Mouse (Mus musculus): ENCODE results near the gene Dscaml1.
A peak's percentile ranks its signal among the peaks of the same experiment; 100 is the strongest.
"Not testable (repeated sequence)": the region's sequence is repeated elsewhere in the genome, so short reads cannot be mapped to it uniquely, and the experiment has no call there.

Dscaml1 gene

DNA sequence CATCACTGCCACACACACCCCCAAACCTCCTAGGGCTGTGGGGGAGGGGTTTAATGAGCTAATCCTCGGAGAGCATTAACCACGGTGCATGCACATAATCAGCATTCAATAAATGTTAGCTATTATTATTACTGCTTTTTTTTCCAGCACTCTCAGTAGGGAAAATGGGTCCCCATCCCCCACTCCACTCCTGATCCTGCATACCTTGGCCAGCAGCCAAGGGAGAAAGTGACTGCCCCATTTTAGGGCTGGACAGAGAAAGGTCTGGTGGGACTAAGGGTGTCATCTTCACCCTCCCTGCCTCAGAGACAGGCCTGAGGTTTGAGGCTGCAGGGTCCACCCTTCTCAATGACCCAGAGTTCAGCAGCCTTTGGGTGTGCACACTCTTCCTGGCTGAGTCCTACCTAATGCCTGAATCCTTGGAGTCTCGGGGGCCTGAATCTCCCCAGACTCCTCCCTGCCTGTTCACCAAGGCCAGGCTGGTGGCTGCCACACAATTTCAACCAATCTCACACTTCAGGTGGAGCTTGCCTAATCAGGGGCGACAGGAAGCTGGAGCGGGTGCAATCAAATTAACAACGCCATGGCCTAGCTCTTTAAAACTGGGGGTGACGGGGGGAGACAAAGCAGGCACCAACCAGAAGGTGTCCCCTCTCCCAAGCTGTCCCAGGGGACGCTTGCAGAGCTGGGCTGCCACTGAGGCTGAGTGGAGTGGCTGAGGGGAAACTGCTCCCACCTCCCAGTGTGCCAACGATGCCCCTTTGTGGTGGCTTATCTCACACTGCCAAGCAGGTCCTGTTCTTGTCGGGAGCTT is 267.2 kb downstream of the Dscaml1 start:
- no peak for DNase-seq (ENCODE audit: low spot score)

- no peak for DNase-seq (ENCODE audit: low spot score)
These were observed 267.8 kb downstream of the Dscaml1 start for GRCm38 (mm10) chr9:45694256-45694655.

GRCm38 (mm10) chr9:45699171-45699570 is 272.7 kb downstream of the Dscaml1 start:
- no peak for DNase-seq (ENCODE audit: low spot score)

DNA sequence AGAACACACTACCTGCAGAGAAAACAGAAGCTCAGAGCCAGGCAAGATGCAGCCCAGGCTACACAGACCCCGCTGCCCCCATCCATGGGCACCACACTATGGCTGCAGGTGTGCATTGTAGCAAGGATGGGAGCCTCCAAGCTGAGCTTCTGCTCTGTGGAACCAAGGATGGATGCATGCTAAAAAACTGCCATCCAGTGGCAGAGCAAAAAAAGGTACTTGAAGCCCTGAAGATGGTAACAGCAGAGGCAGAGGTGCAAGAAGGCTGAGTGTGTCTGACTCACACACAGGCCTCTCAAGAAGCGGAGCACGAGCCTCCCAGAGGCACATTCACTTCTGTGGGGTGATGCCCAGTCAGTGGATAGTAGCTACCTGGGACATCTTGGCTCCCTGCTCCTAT is 276.8 kb downstream of the Dscaml1 start:
- no peak for DNase-seq (ENCODE audit: low spot score)

DNA sequence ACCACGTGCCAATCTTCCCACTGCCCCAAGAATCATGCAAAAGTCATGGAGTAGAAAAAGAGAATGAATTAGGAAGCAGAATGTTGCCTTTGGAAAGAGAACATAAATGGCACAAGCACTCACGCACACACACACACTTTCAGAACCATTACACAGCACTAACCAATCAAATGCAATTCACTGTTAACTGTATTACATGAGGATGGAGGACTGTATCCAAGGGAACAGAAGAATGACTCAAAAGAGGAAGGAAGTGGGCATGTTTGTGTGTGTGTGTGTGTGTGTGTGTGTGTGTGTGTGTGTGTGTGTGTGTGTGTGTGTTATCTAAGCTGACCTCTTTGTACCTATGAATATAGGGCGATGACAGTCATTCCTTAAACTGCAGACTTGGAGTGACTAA is 278.0 kb downstream of the Dscaml1 start:
- no peak for DNase-seq (ENCODE audit: low spot score)

- no peak for DNase-seq (ENCODE audit: low spot score)
These were observed 283.9 kb downstream of the Dscaml1 start for GRCm38 (mm10) chr9:45710300-45710699.

DNA sequence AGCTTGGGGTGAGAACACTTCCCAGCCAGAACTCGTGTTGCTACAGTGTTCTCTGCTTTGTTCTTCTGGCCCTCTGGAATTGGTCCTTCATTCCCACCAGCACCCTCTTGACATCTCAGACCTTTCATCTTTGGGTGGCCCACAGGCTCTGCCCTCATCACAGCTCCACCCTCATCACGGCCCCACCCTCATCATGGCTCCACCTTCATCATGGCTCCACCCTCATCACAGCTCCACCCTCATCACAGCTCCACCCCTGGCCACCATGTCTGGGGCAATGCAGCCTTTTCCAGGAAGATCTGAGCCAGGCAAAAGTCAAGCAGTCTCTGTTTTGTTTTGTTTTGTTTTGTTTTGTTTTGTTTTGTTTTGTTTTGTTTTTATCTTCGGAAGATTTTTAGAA is 289.0 kb downstream of the Dscaml1 start:
- DNase-seq (ENCODE audit: low spot score): no peak

- DNase-seq (ENCODE audit: low spot score): no peak
These were observed 293.6 kb downstream of the Dscaml1 start for GRCm38 (mm10) chr9:45719997-45720396.

DNA sequence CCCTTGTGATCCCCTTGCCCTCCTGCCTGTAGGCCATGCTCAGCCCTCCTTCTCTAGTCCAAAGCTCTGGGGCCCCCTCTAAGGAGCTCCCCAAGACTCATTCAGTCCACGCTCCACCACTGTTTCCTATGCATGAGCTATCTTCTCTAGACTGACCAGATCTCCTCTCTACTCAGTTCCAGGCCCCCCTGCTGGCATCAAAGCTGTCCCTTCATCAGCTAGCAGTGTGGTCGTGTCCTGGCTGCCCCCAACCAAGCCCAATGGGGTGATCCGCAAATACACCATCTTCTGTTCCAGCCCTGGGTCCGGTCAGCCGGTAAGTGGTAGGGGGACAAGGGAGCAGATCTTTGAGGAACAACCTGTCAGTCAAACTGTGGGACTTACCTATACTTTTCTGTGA is 305.4 kb downstream of the Dscaml1 start:
- no peak for DNase-seq (ENCODE audit: low spot score)

DNA sequence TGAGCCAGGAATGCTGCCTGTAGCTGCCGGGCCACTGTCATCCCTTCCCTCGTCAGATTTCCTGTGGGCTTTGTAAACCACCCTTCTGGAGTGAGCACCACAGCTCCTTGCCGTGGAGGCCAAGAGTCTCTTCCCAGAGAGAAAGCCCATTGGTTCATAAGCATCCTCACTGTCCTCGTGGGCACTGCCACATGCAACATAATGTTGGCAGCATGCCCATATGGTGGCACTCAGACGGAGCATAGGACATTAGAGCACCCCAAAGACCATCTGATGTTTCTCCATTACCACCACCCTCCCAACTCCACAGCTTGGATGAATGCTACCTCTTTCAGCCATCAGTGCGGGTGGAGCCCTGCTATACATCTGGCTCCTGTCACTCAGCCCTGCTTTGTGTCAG is 306.8 kb downstream of the Dscaml1 start:
- DNase-seq (ENCODE audit: low spot score): no peak

DNA sequence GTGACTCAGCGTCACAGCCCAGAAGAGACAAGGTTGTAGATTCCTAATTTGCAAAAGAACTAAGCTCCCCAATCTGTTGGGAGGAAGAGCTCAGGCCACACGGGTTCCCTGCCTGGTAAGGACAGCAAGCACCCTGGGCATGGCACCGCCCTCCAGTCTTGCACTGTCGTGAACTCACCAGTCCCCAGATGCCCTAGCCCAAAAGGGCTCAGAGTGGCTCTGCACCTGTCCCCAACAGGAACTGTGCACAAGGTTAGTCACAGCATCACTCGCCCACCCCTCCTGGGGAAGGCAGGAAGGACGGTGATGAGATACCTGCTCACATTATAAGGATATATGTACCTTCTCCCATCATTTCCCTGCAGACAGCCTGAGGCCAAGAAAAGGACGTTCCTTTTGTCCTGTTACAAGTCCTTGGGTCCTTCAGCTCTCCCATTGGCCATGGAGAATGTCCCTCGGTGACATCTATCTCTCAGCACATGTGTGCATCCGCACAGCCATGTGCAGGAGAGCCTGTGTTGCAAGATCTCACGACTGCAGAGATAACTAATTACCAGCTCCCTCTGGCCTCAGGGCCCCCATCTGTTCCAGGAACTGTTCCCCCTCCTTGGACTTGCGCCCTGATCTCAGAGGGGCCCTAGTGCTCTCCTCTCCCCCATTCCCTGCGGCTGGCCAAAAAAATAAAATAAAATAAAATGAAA is 312.7 kb downstream of the Dscaml1 start:
- DNase-seq (ENCODE audit: low spot score): no peak

GRCm38 (mm10) chr9:45739702-45740583 is 313.5 kb downstream of the Dscaml1 start:
- DNase-seq (ENCODE audit: low spot score): peak; percentile 48

DNA sequence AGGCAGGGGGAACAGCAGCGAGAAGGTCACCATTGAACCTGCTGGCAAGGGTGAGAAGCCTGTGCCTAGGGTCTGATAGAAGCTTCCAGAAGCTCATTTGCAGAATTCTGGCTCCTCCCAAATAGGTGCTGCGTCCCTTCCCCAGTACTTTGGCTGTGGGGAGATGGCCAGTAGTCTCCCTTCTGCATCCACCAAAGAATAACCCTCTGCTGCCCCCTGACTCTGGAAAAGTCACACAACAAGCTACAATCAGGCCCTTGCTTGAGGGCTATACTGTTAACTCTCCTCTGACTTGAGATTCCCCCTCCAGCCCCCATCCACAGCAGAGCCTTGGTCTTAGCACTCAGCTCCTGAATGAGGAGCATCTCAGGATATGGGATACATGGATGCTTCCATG is 314.2 kb downstream of the Dscaml1 start:
- no peak for DNase-seq (ENCODE audit: low spot score)

- no peak for DNase-seq (ENCODE audit: low spot score)
These were observed 319.0 kb downstream of the Dscaml1 start for GRCm38 (mm10) chr9:45745451-45745850.

DNA sequence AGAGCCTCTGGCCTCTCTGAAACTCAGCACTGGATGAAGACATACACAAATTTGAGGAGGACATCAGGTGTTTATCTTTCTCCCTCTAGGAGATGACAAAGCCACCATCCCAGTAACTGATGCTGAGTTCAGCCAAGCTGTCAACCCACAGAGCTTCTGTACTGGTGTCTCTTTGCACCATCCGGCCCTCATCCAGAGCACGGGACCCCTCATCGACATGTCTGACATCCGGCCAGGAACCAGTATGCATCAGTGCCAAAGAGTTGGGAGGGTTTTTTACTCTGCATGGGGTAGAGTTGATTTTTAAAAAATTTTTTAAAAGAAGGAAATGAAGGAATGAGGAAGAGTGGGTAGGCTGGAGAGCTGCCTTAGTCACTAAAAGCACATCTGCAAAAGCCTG is 323.5 kb downstream of the Dscaml1 start:
- no peak for DNase-seq (ENCODE audit: low spot score)

DNA sequence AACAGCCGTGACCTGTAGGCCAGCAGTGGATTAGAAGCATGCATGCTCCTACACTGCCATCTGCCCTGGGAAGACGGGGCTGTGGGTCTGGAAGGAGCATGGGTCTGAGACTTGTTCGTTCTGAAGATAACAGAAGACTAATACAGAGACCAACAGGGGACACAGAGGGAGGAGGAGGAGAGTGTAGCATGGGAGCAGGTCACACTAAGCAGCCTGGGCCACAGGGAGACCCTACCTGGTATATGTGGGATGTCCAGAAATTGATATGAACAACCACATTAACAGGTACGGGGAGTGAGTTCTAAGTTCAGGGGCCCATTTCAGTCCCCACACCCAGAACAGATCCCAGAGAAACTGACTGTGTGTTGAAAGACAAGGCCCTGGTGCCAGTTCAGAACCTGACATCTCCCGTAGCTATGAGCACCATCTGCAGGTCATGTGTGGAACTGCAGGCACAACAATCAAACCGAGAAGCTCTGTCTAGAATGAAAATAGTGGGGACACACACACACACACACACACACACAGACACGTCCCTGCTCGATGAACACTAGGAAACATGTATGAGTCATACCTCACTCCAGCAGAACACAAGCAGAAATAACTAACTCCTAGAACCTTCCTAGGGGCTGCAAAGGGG is 328.1 kb downstream of the Dscaml1 start:
- DNase-seq (ENCODE audit: low spot score): peak; percentile 29

DNA sequence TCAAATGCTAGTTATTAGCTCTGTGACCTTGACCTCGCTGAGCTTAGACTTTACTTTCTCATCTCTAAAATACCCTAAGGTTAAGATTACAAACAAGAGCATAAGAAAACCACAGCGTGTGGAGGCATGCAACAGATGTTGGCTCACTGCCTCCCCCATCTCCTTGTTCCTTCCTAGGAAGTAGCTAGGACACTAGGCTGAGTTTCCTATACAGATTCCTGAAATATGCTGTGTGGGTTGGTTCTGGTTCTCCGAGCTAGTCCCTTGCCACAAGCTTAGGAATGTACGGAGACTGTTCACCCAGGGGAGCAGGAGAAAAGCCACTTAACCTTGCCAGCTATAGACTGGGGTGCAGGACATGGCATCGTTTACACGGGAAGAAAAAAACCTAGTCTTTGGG is 339.8 kb downstream of the Dscaml1 start:
- no peak for DNase-seq (ENCODE audit: low spot score)

GRCm38 (mm10) chr9:45767155-45767554 is 340.7 kb downstream of the Dscaml1 start:
- DNase-seq (ENCODE audit: low spot score): no peak

GRCm38 (mm10) chr9:45768421-45768820 is 342.0 kb downstream of the Dscaml1 start:
- no peak for DNase-seq (ENCODE audit: low spot score)

GRCm38 (mm10) chr9:45769596-45769995 is 343.2 kb downstream of the Dscaml1 start:
- DNase-seq (ENCODE audit: low spot score): no peak

- DNase-seq (ENCODE audit: low spot score): no peak
These were observed 347.7 kb downstream of the Dscaml1 start for GRCm38 (mm10) chr9:45774088-45774487.

DNA sequence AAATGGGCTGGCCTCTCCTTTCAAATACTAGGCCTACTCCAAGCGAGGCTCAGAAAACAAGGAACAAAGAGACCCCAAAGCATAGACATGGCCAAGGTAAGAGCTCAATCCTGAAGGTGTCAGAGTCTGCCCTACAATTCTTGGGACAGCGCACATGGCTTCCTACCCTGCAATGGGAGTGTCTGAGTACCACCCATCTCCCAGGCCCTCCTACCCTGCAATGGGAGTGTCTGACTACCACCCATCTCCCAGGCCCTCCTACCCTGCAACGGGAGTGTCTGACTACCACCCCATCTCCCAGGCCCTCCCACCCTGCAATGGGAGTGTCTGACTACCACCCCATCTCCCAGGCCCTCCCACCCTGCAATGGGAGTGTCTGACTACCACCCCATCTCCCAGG is 349.7 kb downstream of the Dscaml1 start:
- DNase-seq (ENCODE audit: low spot score): not testable (repeated sequence)

Measured in ovary, postnatal 10 days (tissue).